Mouse (Mus musculus) naive thymus-derived CD4-positive, alpha-beta T cell, adult 2 months (primary cell): ENCODE results near the gene Gm20388.

ENCODE experiments used
- DNase-seq: peaks from one replicate; pipeline ENCODE4 v3.0.0-alpha.2; 2011; ENCODE audit warnings: low read depth

The Gm20388 gene

GRCm38 (mm10) chr8:121846815-121847214 lies 1936.2 kb downstream of the Gm20388 start:
- DNase-seq = no peak

- DNase-seq = no peak
Observed at GRCm38 (mm10) chr8:121847261-121847822, 1936.7 kb downstream of the Gm20388 start.

- DNase-seq = no peak
Observed at GRCm38 (mm10) chr8:121847987-121848386, 1937.3 kb downstream of the Gm20388 start.

- DNase-seq = no peak
Observed at GRCm38 (mm10) chr8:121848495-121848894, 1937.9 kb downstream of the Gm20388 start.

GRCm38 (mm10) chr8:121849303-121849702 lies 1938.7 kb downstream of the Gm20388 start:
- DNase-seq = no peak

GRCm38 (mm10) chr8:121850018-121850417 lies 1939.4 kb downstream of the Gm20388 start:
- peak; percentile 88 for DNase-seq

- peak; percentile 57 for DNase-seq
Observed at GRCm38 (mm10) chr8:121850436-121850820, 1939.8 kb downstream of the Gm20388 start.

GRCm38 (mm10) chr8:121850821-121851470 lies 1940.3 kb downstream of the Gm20388 start:
- peak; percentile 99 for DNase-seq

- DNase-seq = peak; percentile 28
Observed at GRCm38 (mm10) chr8:121851716-121852115, 1941.1 kb downstream of the Gm20388 start.

- peak; percentile 60 for DNase-seq
Observed at GRCm38 (mm10) chr8:121852464-121852863, 1941.8 kb downstream of the Gm20388 start.

- no peak for DNase-seq
Observed at GRCm38 (mm10) chr8:121853586-121853985, 1942.9 kb downstream of the Gm20388 start.

- no peak for DNase-seq
Observed at GRCm38 (mm10) chr8:121856071-121856746, 1945.6 kb downstream of the Gm20388 start.

GRCm38 (mm10) chr8:121857331-121857730 lies 1946.7 kb downstream of the Gm20388 start:
- DNase-seq = no peak

GRCm38 (mm10) chr8:121857747-121858146 lies 1947.1 kb downstream of the Gm20388 start:
- no peak for DNase-seq

- DNase-seq = no peak
Observed at GRCm38 (mm10) chr8:121861276-121861675, 1950.6 kb downstream of the Gm20388 start.

- DNase-seq = no peak
Observed at GRCm38 (mm10) chr8:121861806-121862548, 1951.3 kb downstream of the Gm20388 start.

- DNase-seq = no peak
Observed at GRCm38 (mm10) chr8:121865356-121865755, 1954.7 kb downstream of the Gm20388 start.

GRCm38 (mm10) chr8:121868196-121868595 lies 1957.6 kb downstream of the Gm20388 start:
- no peak for DNase-seq

GRCm38 (mm10) chr8:121868896-121869295 lies 1958.3 kb downstream of the Gm20388 start:
- DNase-seq = no peak

GRCm38 (mm10) chr8:121870190-121870589 lies 1959.5 kb downstream of the Gm20388 start:
- no peak for DNase-seq

GRCm38 (mm10) chr8:121871833-121872440 lies 1961.3 kb downstream of the Gm20388 start:
- DNase-seq = no peak

GRCm38 (mm10) chr8:121874031-121874430 lies 1963.4 kb downstream of the Gm20388 start:
- peak; percentile 39 for DNase-seq
